Mouse (Mus musculus) MEL (cell line): ENCODE measurements at regions not wholly inside any gene's neighbourhood (a gene's known extent, or its start where the extent isn't known, plus 50 kb on each side); places are given as distances from the start of the nearest gene placed in this dataset.

Experiments used
- DNase-seq: peaks from one replicate; pipeline ENCODE4 v3.0.0; 2011; ENCODE audit warnings: low read depth, low spot score
- H3K27ac ChIP-seq: 2 replicates; pipeline ENCODE4 v1.5.1; 2012; ENCODE audit warnings: low read depth, mild to moderate bottlenecking, control low read depth, low read length, moderate library complexity; ENCODE audit not compliant: control insufficient read depth
- H3K27me3 ChIP-seq, 2 experiments: fragments of 150-350 bp in 1 of 2; sonication (generic) in 1 of 2; 2 replicates each; pipeline ENCODE4 v1.6.1; 2012; ENCODE audit warnings: low read length in 2 of 2, mild to moderate bottlenecking in 2 of 2, improper control_type of control experiment in 1 of 2, moderate library complexity in 1 of 2; ENCODE audit not compliant: insufficient read depth in 2 of 2, control insufficient read depth in 1 of 2
- H3K36me3 ChIP-seq, 2 experiments: 2 replicates each; pipeline ENCODE4 v1.6.1; 2012 to 2014; ENCODE audit warnings: low read length in 2 of 2, improper control_type of control experiment in 1 of 2, inconsistent platforms in 1 of 2, mild to moderate bottlenecking in 1 of 2; ENCODE audit not compliant: insufficient read depth in 2 of 2, control insufficient read depth in 1 of 2
- H3K4me1 ChIP-seq, 2 experiments: fragments of 150-350 bp in 1 of 2; sonication (generic) in 1 of 2; 2 replicates each; pipeline ENCODE4 v1.6.1; 2012; ENCODE audit warnings: low read length in 2 of 2, improper control_type of control experiment in 1 of 2, mild to moderate bottlenecking in 1 of 2; ENCODE audit not compliant: insufficient read depth in 2 of 2, control insufficient read depth in 1 of 2
- H3K4me3 ChIP-seq, 2 experiments: fragments of 150-350 bp in 1 of 2; sonication (generic) in 1 of 2; 2 replicates each; pipeline ENCODE4 v1.5.1; 2012; ENCODE audit warnings: low read depth in 2 of 2, low read length in 2 of 2, mild to moderate bottlenecking in 2 of 2, moderate library complexity in 2 of 2, control low read depth in 1 of 2, improper control_type of control experiment in 1 of 2; ENCODE audit not compliant: control insufficient read depth in 1 of 2, insufficient read depth in 1 of 2
- H3K79me2 ChIP-seq: 2 replicates; pipeline ENCODE4 v1.6.1; 2012; ENCODE audit warnings: mild to moderate bottlenecking, low read length, moderate library complexity; ENCODE audit not compliant: control insufficient read depth, poor library complexity, insufficient read depth
- H3K9ac ChIP-seq: 2 replicates; pipeline ENCODE4 v1.6.1; 2012; ENCODE audit warnings: low read depth, mild to moderate bottlenecking, control low read depth, low read length, moderate library complexity; ENCODE audit not compliant: control insufficient read depth, poor library complexity, severe bottlenecking
- H3K9me3 ChIP-seq: fragments of 150-350 bp; sonication (generic); replicated peaks from 2 replicates; pipeline ENCODE4 v1.6.1; 2012; ENCODE audit warnings: mild to moderate bottlenecking, low read length, improper control_type of control experiment, moderate library complexity; ENCODE audit not compliant: insufficient read depth
- CHD1 ChIP-seq: IDR thresholded peaks from 2 replicates; pipeline ENCODE4 v1.6.1; 2012; ENCODE audit warnings: low read depth, mild to moderate bottlenecking, inconsistent platforms, low read length, improper control_type of control experiment
- ETS1 ChIP-seq: IDR thresholded peaks from 2 replicates; pipeline ENCODE4 v1.6.1; 2012; ENCODE audit warnings: low read depth, mild to moderate bottlenecking, inconsistent platforms, low read length, improper control_type of control experiment, moderate library complexity
- GABPA ChIP-seq: IDR thresholded peaks from 2 replicates; pipeline ENCODE4 v1.6.1; 2012; ENCODE audit warnings: low read depth, mild to moderate bottlenecking, inconsistent platforms, low read length, improper control_type of control experiment, moderate library complexity
- MAFK ChIP-seq: IDR thresholded peaks from 2 replicates; pipeline ENCODE4 v1.6.1; 2011; ENCODE audit warnings: low read depth, mild to moderate bottlenecking, low read length, improper control_type of control experiment, borderline replicate concordance
- MAX ChIP-seq: IDR thresholded peaks from 2 replicates; pipeline ENCODE4 v1.6.1; 2011; ENCODE audit warnings: low read length, improper control_type of control experiment
- MXI1 ChIP-seq: IDR thresholded peaks from 2 replicates; pipeline ENCODE4 v1.6.1; 2011; ENCODE audit warnings: mild to moderate bottlenecking, low read depth, low read length, improper control_type of control experiment
- MYB ChIP-seq: IDR thresholded peaks from 2 replicates; pipeline ENCODE4 v1.6.1; 2011; ENCODE audit warnings: mild to moderate bottlenecking, low read depth, low read length, improper control_type of control experiment
- NRF1 ChIP-seq: IDR thresholded peaks from 2 replicates; pipeline ENCODE4 v1.6.1; 2014; ENCODE audit warnings: low read depth, mild to moderate bottlenecking, inconsistent platforms, low read length, improper control_type of control experiment, moderate library complexity; ENCODE audit not compliant: poor library complexity, insufficient read depth, severe bottlenecking
- POLR2A ChIP-seq, 2 experiments: IDR thresholded peaks; 2 replicates each; pipeline ENCODE4 v1.6.1; 2011 to 2012; ENCODE audit warnings: low read length in 2 of 2, mild to moderate bottlenecking in 2 of 2, control low read depth in 1 of 2, improper control_type of control experiment in 1 of 2, low read depth in 1 of 2, moderate library complexity in 1 of 2; ENCODE audit not compliant: control insufficient read depth in 1 of 2, insufficient read depth in 1 of 2, poor library complexity in 1 of 2
- POLR2AphosphoS2 ChIP-seq: IDR thresholded peaks from 2 replicates; pipeline ENCODE4 v1.6.1; 2011; ENCODE audit warnings: low read length, improper control_type of control experiment
- RCOR1 ChIP-seq: IDR thresholded peaks from 2 replicates; pipeline ENCODE4 v1.6.1; 2012; ENCODE audit warnings: low read depth, mild to moderate bottlenecking, inconsistent platforms, low read length, improper control_type of control experiment
- SIN3A ChIP-seq: IDR thresholded peaks from 2 replicates; pipeline ENCODE4 v1.6.1; 2012; ENCODE audit warnings: low read length, improper control_type of control experiment, inconsistent platforms
- SMC3 ChIP-seq: IDR thresholded peaks from 2 replicates; pipeline ENCODE4 v1.6.1; 2011; ENCODE audit warnings: low read depth, low read length, improper control_type of control experiment
- TBP ChIP-seq: IDR thresholded peaks from 2 replicates; pipeline ENCODE4 v1.8.0; 2011; ENCODE audit warnings: low read depth, low read length, improper control_type of control experiment
- USF2 ChIP-seq, 2 experiments: IDR thresholded peaks; 2 replicates each; pipeline ENCODE4 v1.6.1; 2011 to 2012; ENCODE audit warnings: improper control_type of control experiment in 2 of 2, low read length in 2 of 2, borderline replicate concordance in 1 of 2, inconsistent platforms in 1 of 2, low read depth in 1 of 2, mild to moderate bottlenecking in 1 of 2; ENCODE audit not compliant: insufficient read depth in 1 of 2
- ZC3H11A ChIP-seq: IDR thresholded peaks from 2 replicates; pipeline ENCODE4 v1.6.1; 2012; ENCODE audit warnings: low read depth, mild to moderate bottlenecking, inconsistent platforms, low read length, improper control_type of control experiment
- ZKSCAN1 ChIP-seq: IDR thresholded peaks from 2 replicates; pipeline ENCODE4 v1.6.1; 2012; ENCODE audit warnings: low read depth, mild to moderate bottlenecking, inconsistent platforms, low read length, improper control_type of control experiment, moderate library complexity
- ZMIZ1 ChIP-seq: IDR thresholded peaks from 2 replicates; pipeline ENCODE4 v1.6.1; 2012; ENCODE audit warnings: low read depth, mild to moderate bottlenecking, inconsistent platforms, low read length, improper control_type of control experiment, moderate library complexity

DNA sequence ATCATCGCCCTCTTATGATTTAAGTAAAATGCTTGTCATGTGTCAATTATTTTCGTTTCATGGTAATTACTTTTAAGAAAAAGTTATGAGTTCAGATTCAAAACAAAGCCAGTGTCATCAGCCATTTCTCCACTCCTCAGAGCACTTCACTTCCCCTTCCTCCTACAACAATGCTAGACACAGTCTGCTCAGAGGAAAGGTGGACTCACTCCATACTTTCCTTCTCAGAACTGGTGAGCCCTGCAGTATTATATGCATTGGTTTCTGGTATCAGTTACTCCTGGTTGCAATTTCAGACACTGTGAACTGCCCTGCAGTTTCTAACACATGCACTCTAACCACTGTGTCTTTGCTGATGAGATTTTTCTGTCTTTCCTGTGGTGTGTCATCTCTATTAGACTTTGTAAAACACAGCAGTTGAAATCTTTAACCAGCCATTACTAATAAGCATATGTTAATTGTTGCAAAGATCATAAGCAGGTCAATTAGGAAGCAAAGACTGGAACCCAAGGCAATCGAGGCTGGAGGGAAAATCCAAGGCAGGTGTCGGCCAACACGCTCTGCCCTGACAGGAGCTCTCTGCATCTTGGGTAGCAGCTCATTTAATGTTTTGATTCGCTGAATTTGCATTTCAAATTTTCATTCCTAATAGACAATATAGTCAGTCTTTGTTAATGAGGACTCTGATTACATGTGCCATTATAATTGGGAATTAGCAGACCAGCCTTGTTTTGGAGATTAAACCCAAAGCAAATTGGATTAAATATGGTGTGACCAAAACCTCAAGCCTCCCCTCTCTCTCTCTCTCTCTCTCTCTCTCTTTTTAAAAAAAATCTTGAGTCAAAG, 202.7 kb downstream of the Pou4f1 start:
- no peak overlapping the region for H3K9ac ChIP-seq
- no peaks in the 10 kb centered on the region for H3K27me3 ChIP-seq
- no peaks in the 10 kb centered on the region for H3K4me1 ChIP-seq
- H3K36me3 ChIP-seq: no peaks in the 10 kb centered on the region
- no peak overlapping the region for H3K27ac ChIP-seq
- no peak overlapping the region for H3K4me3 ChIP-seq
- no peak for DNase-seq
- no peaks in the 10 kb centered on the region for H3K79me2 ChIP-seq
- H3K9me3 ChIP-seq: no peaks in the 10 kb centered on the region
- TF ChIP-seq ETS1 (no peak), RCOR1 (no peak), POLR2AphosphoS2 (no peak), USF2 (IDR thresholded peaks at IDR 0.05; ENCODE audit: borderline replicate concordance in 1 of 2, insufficient read depth in 1 of 2, low read depth in 1 of 2, low read length in 2 of 2) (no peak), MYB (no peak), CHD1 (no peak), TBP (no peak), ZMIZ1 (no peak), SIN3A (no peak), MXI1 (no peak), ZC3H11A (no peak), POLR2A (IDR thresholded peaks at IDR 0.05; ENCODE audit: control insufficient read depth in 1 of 2, insufficient read depth in 1 of 2, low read depth in 1 of 2, low read length in 2 of 2, poor library complexity in 1 of 2) (no peak)

DNA sequence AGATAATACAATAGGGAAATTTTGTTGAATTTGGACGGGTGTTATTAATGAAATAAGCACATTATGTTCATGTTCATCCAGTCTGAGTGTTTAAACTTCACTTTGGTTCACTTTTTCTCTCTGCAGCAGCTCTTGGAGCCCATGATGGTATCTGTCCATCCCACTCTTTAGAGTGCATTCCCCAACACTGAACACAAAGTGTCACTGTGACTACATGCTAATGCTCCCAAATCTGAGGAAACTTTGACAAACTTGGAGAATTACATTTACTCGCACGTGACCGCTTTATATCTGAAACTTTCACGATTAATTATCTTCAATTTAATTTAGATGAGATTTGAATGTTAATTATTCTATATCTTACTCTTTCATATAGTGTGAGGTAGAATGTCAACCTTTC, 250.8 kb downstream of the Pou4f1 start:
- no peak for DNase-seq
- no peak overlapping the region for H3K9ac ChIP-seq
- H3K27ac ChIP-seq: no peak overlapping the region
- no peaks in the 10 kb centered on the region for H3K79me2 ChIP-seq
- H3K4me3 ChIP-seq: no peak overlapping the region
- no peaks in the 10 kb centered on the region for H3K36me3 ChIP-seq
- TF ChIP-seq GABPA (no peak), SMC3 (no peak)
- H3K27me3 ChIP-seq: no peaks in the 10 kb centered on the region
- no peaks in the 10 kb centered on the region for H3K9me3 ChIP-seq
- no peaks in the 10 kb centered on the region for H3K4me1 ChIP-seq

DNA sequence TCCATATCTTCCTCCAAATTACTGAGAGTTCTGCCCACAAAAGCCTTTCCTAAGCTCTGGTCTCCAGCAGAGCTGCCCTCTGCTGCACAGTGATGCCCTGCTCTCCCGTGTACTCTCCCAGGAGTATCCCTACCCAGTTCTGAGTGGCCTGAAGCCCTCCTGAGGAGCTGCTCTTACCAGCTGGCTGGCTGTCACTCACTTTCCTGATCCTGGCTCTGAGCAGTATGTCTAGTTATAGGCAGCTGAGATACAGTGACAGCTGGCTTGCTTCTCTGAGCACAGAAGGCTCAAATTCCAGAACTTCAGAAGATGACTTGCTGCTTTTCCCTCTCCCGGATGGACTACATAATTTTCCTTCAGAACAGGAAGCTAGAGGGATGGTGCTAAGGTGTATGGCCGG, 257.1 kb downstream of the Pou4f1 start:
- H3K9ac ChIP-seq: no peak overlapping the region
- DNase-seq: no peak
- no peak for TF ChIP-seq NRF1
- no peak for TF ChIP-seq MAFK
- no peak for TF ChIP-seq USF2 (IDR thresholded peaks at IDR 0.05; ENCODE audit: borderline replicate concordance in 1 of 2, insufficient read depth in 1 of 2, low read depth in 1 of 2, low read length in 2 of 2)
- no peak for TF ChIP-seq MAX
- no peak for TF ChIP-seq TBP
- TF ChIP-seq ZKSCAN1: no peak

More for the DNA sequence above, 257.1 kb downstream of the Pou4f1 start:
- Histone ChIP-seq H3K9me3 (no peaks in the 10 kb centered on the region), H3K36me3 (no peaks in the 10 kb centered on the region), H3K79me2 (no peaks in the 10 kb centered on the region), H3K27me3 (no peaks in the 10 kb centered on the region), H3K4me1 (no peaks in the 10 kb centered on the region), H3K4me3 (no peak overlapping the region), H3K27ac (no peak overlapping the region)
